In genomic region chr3:148959327-148960025, GRCm38 (mm10) we compare ENCODE assay signal across 8 mouse cellular contexts. TPM values are rescaled to one million over a fixed set of nuclear protein-coding genes. Genes with fewer than 3 reads are reported as not detected.
A peak's percentile ranks its signal among the peaks of the same experiment; 100 is the strongest.
DNase-seq lines count a peak whose midpoint lies in the region; ATAC-seq and TF ChIP-seq lines count a peak whose summit lies in the region.

No protein-coding gene starts in this region.

- H3K4me3 ChIP-seq in bone marrow macrophage, adult 2 months (ENCODE audit: insufficient read depth, low read length): peak overlapping the region; percentile 69
- peak overlapping the region; percentile 33 for H3K4me3 ChIP-seq in intestine, postnatal 0 days (ENCODE audit: low read depth, low read length)
- peak overlapping the region; percentile 25 for H3K4me3 ChIP-seq in liver, embryonic 16.5 days (ENCODE audit: low read depth, low read length)
- H3K4me3 ChIP-seq in neural tube, embryonic 13.5 days: peak overlapping the region; percentile 22

- peak overlapping the region; percentile 63 for H3K4me2 ChIP-seq in intestine, postnatal 0 days (replicated peaks; ENCODE audit: low read depth)
- H3K4me2 ChIP-seq in liver, embryonic 16.5 days (ENCODE audit: low read depth, low read length): peak overlapping the region; percentile 52
- peak overlapping the region; percentile 56 for H3K4me2 ChIP-seq in neural tube, embryonic 13.5 days

- DNase-seq in cerebellum, postnatal 25 days: peak; percentile 15 to 48
- DNase-seq in cerebellum, adult 11 months: no peak
- DNase-seq in heart, adult 18-20 months: peak; percentile 63 to 65
- no peak for DNase-seq in urinary bladder, adult 18-20 months (ENCODE audit: low spot score in 2 of 2)

- WGBS in intestine, postnatal 0 days: 21% methylated on average over 15 of the region's 15 CpGs
- WGBS in liver, embryonic 16.5 days (ENCODE audit: insufficient replicate concordance): 16% methylated on average over 15 of the region's 15 CpGs
- WGBS in neural tube, embryonic 13.5 days: 11% methylated on average over 15 of the region's 15 CpGs

- H3K27ac ChIP-seq in bone marrow macrophage, adult 2 months (ENCODE audit: insufficient read depth, low read depth, low read length): peak overlapping the region; percentile 95
- no peak overlapping the region for H3K27ac ChIP-seq in intestine, postnatal 0 days (ENCODE audit: low read depth, low read length)
- no peak overlapping the region for H3K27ac ChIP-seq in liver, embryonic 16.5 days (ENCODE audit: low read length)
- no peak overlapping the region for H3K27ac ChIP-seq in neural tube, embryonic 13.5 days (replicated peaks)

- no peak for TF ChIP-seq CTCF in bone marrow macrophage, adult 2 months (IDR thresholded peaks at IDR 0.05; ENCODE audit: low read depth, low read length)
- TF ChIP-seq CTCF in intestine, postnatal 0 days (IDR thresholded peaks at IDR 0.05; ENCODE audit: low read depth): no peak

- H3K27me3 ChIP-seq in intestine, postnatal 0 days (replicated peaks; ENCODE audit: control insufficient read depth, insufficient read depth, low read length): no peaks in the 10 kb centered on the region
- H3K27me3 ChIP-seq in liver, embryonic 16.5 days (ENCODE audit: control insufficient read depth, insufficient read depth, low read depth, low read length): no peaks in the 10 kb centered on the region
- no peaks in the 10 kb centered on the region for H3K27me3 ChIP-seq in neural tube, embryonic 13.5 days

- H3K9ac ChIP-seq in intestine, postnatal 0 days (ENCODE audit: low read depth, low read length): no peak overlapping the region
- no peak overlapping the region for H3K9ac ChIP-seq in liver, embryonic 16.5 days (ENCODE audit: low read depth, low read length)
- peak overlapping the region; percentile 60 for H3K9ac ChIP-seq in neural tube, embryonic 13.5 days

- no peaks in the 10 kb centered on the region for H3K9me3 ChIP-seq in intestine, postnatal 0 days (ENCODE audit: control insufficient read depth)
- H3K9me3 ChIP-seq in liver, embryonic 16.5 days (replicated peaks; ENCODE audit: control insufficient read depth, low read length): no peaks in the 10 kb centered on the region
- no peaks in the 10 kb centered on the region for H3K9me3 ChIP-seq in neural tube, embryonic 13.5 days

- TF ChIP-seq POLR2A in bone marrow macrophage, adult 2 months (IDR thresholded peaks at IDR 0.05; ENCODE audit: borderline replicate concordance, low read depth, low read length): no peak

- no peaks in the 10 kb centered on the region for H3K36me3 ChIP-seq in intestine, postnatal 0 days (ENCODE audit: control insufficient read depth, insufficient read depth)
- H3K36me3 ChIP-seq in liver, embryonic 16.5 days (ENCODE audit: control insufficient read depth, insufficient read depth): no peaks in the 10 kb centered on the region
- H3K36me3 ChIP-seq in neural tube, embryonic 13.5 days: no peaks in the 10 kb centered on the region

- peaks cover 25% of the 10 kb centered on the region for H3K4me1 ChIP-seq in bone marrow macrophage, adult 2 months (ENCODE audit: control insufficient read depth, insufficient read depth, low read length)
- H3K4me1 ChIP-seq in intestine, postnatal 0 days (replicated peaks; ENCODE audit: control insufficient read depth, insufficient read depth, low read length): peaks cover 17% of the 10 kb centered on the region
- no peaks in the 10 kb centered on the region; the same call in none of the 2 replicates for H3K4me1 ChIP-seq in liver, embryonic 16.5 days (ENCODE audit: control insufficient read depth, low read depth, low read length)
- H3K4me1 ChIP-seq in neural tube, embryonic 13.5 days (replicated peaks): peaks cover 65% of the 10 kb centered on the region

- no peak for ATAC-seq in intestine, postnatal 0 days
- ATAC-seq in liver, embryonic 16.5 days (ENCODE audit: low read depth): peak; percentile 53; the same call in 1 of the 2 replicates
- peak; percentile 52; the same call in 1 of the 2 replicates for ATAC-seq in neural tube, embryonic 13.5 days (ENCODE audit: low read depth)

RNA-seq across cellular contexts. Expression of gene Adgrl2, which starts 30.9 kb away (rescaled TPM):
- 42.2 and 45.1 TPM in 2 replicates for polyA plus RNA-seq in bone marrow macrophage, adult 2 months (2012; ENCODE audit: insufficient read depth, insufficient read length, missing spikeins)
- 10 to 100 TPM; 45.9 to 50.0 TPM for total RNA-seq in heart, adult 18-20 months (2021)
- 20.4 and 21.3 TPM in 2 replicates for polyA plus RNA-seq in intestine, postnatal 0 days (2015; fragmentation: Nextera tagmentation; extraction: Ambion mirVana)
- polyA plus RNA-seq in liver, embryonic 16.5 days (2015; fragmentation: Nextera tagmentation; extraction: Ambion mirVana): 3.9 and 4.2 TPM in 2 replicates
- polyA plus RNA-seq in neural tube, embryonic 13.5 days (2015; fragmentation: Nextera tagmentation; extraction: Ambion mirVana): 132 and 156 TPM in 2 replicates

Comparison
In these comparisons a context has a peak if more than half of its experiments do, and no peak if none do; other contexts are left out.
1. DNase-seq: peak in cerebellum, postnatal 25 days (2 of 2) and heart, adult 18-20 months (2 of 2); none in cerebellum, adult 11 months (single experiment) and urinary bladder, adult 18-20 months (0 of 2).
2. Peak in every context shown above with its lines, with median percentiles within 50 percentile points of each other: H3K4me3 ChIP-seq and H3K4me2 ChIP-seq.